Mouse (Mus musculus) cerebellum, postnatal 36 days (tissue): ENCODE measurements around the gene Cacna1c.
A peak's percentile ranks its signal among the peaks of the same experiment; 100 is the strongest.
"Not testable (repeated sequence)": the region's sequence is repeated elsewhere in the genome, so short reads cannot be mapped to it uniquely, and the experiment has no call there.

Experiments used
- DNase-seq, 2 experiments: peaks; one replicate each; pipeline ENCODE4 v3.0.0; 2021 to 2022; ENCODE audit warnings: mixed read lengths in 2 of 2

The Cacna1c gene

DNA sequence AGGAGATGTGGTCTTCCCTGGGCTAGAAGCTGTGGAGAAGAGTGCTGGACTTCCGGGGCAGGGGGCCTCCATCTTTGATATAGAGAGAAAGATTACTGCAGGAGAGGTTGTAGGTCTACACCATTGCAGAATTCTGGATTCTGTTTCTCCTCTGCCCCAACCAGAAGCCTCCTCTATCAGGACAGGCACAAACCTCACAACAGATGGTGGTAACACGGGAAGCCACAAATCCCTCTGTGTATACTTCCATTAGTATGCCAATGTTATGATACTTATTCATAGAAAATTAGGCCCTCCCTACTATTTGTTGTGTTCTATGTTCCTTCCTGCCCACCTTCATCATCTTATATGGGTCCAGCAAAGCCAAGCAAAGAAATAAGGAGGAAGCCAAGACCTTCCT is 552.7 kb downstream of the Cacna1c start:
- peak; percentile 28 to 44 for DNase-seq

DNA sequence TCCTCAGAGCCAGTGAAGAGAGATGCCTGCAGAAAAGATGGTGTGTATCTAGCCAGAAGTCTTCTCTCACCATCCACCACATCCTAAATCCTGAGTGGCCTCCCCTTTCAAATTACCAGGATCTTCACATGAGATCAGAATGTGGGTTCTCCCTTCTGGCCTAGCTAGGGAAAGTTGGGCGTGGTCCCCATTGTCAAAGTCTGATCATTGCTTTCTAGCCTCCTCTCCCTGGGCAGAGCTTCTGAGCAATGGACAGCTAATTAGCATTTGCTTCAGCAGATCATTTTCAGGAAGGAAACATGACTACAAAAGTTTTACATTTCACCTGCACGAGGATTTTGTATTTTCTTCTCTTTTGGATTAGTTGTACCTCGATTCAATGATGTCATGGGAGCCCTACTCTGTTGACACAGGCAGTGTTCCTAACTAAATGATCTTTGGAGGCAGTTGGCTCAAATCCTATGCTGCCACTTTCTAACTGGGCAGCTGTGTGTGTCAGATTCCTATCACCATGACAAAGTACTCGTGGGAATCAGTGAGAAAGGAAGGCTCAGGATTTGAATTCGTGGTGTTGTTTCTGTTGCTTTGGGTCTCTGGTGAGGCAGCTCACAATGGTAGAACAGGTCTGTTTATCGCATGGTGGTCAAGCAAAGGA is 554.4 kb downstream of the Cacna1c start:
- no peak for DNase-seq

DNA sequence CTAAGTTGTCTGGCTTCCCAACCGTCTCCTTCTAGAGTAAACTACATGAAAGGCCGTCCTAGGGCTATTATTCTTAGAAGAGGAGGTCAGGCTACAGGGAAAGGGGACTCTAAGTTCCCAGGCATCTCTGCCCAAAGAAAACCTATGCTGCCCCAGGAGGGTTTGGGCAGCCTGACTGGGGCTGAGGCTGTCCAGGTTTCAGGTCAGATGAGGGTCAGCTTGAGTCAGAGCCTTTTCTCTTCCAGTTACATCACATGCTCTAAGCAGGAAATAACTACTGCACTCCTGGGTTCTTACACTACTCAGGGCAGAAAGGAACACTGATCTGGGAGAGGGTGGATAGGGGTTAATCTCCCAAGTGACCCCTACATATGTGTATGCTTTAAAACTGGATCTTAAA is 556.4 kb downstream of the Cacna1c start:
- no peak for DNase-seq

DNA sequence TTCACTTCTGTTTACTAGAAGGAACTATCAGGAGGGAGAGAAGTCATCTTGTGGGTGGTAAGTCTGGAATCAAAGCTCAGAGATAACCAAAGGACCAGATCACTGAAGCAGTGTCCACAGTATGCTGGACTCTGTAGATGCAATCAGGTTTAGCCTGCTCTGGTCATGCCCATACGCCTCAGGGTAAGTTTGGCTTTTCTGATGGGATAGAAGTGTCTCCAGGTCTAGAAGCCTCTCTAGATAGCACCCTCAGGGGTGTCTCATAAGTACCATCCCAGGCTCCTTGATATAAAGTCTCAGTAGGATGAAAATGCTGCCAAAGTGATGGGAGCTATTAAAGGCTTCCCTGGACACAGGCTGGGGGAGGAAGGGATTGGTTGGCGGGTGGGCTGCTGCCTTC is 557.3 kb downstream of the Cacna1c start:
- DNase-seq, result no peak

DNA sequence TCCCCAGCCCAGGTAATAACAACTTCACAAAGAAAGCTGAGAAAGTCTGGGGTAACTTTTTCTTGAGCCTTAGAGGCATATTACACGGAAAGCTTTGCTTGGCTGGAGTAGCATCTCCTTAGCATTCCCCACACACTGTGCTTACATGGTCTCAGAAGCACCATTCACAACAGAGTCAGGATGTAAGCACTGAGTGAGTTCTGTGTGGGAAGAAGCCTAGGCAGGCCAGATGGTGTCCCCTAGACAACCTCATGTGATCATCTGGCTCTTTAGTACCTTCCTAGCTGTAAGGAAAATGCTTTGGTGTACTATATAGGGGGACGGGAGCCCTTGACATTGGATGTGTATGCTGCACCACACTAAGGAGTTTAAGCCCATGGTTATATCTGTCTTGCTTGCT is 563.7 kb downstream of the Cacna1c start:
- DNase-seq, result no peak

DNA sequence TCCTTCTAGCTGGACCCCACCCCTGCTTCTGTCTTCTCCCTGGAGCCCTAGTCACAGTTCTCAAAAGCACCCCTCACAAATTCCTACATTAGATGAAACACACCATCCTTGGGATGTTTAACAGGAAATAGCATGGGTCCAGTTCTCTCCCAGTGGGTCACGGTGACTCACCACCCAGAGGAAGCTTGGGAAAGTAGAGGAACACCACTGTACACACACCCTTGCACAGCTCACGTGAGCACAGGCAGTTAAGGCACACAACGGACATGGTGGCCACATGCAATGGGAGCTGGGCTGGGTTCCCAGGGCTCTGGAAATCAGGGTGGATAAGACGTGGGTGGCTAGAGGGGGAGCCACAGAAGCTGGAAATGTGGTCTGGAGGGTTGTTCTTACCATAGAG is 566.2 kb downstream of the Cacna1c start:
- no peak for DNase-seq

DNA sequence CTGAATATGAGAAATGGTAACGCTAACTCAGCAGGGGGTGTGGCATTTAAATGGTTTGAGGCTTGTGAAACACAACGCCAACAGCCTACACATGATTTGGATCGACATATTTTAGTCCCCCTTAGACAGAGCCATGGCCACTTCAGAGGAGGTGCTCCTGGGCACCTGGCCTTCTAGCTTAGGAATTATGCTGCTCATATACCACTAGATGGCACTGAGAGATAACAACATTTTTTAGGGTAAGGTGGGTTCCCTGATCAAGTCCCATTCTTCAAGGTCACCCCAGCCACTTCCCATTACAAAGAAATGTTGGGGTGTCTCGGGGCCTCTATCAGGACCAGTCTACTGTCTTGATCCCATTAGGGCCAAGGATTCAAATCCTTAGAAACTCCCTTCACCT is 570.0 kb downstream of the Cacna1c start:
- peak in 1 of 2 experiments; percentile 24 for DNase-seq

DNA sequence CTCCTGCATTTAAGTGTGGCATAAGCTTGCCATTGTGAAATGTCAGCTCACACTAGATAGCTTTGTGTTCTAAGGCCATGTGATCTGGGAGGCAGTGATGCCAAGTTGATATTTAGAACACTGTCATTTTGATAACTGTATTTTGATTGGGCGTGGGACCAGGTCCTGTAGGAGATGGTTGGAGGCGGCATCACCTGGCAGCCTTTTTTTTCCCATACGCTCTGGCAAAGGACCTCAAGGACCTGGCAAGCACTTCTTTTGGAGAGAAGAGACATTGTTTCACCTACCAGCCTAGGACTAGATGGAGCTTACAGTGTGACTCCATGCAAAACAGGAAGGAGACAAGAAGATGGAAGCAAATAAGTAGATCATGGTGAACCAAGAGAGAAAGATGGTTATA is 572.6 kb downstream of the Cacna1c start:
- peak; percentile 37 to 44 for DNase-seq

DNA sequence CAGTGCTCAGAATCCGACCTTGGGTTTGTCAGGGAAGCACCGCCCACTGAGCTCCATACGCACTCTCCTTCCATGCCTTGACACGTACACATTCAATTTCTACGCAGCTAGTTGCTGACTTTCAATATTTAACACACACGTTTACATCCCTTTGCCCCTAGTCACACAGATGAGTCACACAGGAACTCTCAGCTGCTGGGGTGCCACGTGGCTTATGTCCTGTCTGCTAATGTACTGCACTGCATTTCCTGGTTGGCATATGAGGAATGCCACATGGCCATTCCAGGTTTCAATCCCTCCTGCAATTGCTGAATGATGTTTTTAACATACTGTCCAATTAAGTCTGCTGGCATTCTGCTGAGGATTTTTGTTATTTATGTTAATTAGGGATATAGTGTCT is 574.4 kb downstream of the Cacna1c start:
- peak in 1 of 2 experiments; percentile 22 for DNase-seq

DNA sequence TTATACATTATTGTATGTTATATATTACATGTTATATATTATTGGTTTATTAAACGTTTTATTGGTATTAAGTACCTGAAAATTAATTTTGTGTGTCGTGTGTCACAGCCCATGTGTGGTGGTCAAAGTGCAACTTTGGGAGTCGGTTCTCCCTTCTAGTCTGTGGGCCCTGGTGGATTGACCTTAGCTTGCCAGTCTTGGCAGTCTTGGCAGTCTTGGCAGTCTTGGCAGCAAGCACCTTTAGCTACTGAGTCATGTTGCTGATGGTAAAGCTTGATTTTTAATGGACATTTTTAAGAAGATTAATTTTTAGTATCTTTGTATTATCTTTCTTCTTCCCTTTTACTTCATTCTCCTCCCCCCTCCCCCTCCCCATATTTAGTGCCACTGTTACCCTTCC is 574.8 kb downstream of the Cacna1c start:
- no peak for DNase-seq

DNA sequence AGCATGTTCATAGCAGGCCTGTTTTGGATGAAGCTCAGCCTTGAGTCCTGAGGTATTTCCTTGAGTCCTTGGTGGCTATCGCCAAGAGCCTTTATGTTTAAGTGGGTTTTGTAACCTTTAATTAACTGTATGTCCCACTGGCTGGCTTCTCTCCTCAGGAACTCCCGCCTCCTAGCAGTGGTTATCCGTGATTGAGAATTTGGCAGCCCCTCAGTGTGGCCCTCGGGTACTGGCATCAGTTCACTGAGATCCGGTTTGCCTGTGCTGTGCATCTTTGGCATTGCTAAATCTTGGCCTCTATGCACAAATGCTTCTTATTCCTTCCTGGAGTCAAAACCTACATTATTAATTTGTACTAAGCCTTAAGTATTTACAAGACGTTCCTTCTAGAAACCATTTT is 587.3 kb downstream of the Cacna1c start:
- DNase-seq, result no peak

DNA sequence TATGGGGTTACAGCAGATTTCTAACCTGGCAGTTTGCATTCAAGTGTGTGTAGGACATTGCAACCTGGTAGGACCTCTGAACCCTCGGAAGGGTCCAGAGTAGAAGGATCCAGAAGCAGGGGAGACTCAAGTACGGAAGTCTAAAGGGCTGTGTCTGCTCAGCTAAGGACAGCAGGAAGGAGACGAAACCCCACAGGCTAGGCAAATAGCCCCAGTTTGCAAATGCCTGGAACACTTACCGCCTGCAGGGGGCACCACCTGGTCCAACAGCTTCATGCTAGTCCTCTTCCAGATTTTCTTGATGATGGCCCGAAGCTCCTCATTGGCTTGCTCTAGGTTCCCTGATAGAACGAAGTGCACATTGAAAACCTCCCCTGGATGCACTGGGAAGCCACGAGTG is 590.2 kb downstream of the Cacna1c start:
- DNase-seq, result peak; percentile 41 to 52

DNA sequence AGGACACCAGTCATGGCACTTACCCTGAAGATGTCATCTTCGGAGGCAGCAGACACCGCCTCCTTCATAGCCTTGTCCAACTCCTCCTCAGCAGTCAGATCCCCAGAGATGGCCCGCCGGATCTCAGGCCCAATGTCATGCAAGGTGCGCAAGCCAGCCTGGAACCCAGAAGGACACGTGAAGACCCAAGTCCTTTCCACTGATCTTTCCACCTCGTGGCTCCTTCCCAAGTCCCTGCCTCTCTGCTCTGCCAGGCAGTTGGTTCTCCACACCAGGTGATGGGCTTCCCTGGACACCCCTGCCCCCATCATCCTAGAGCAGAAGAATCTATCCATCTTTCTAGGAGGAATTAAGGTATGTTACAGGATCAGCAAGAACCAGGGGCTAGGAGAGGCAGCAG is 592.4 kb downstream of the Cacna1c start:
- no peak for DNase-seq

DNA sequence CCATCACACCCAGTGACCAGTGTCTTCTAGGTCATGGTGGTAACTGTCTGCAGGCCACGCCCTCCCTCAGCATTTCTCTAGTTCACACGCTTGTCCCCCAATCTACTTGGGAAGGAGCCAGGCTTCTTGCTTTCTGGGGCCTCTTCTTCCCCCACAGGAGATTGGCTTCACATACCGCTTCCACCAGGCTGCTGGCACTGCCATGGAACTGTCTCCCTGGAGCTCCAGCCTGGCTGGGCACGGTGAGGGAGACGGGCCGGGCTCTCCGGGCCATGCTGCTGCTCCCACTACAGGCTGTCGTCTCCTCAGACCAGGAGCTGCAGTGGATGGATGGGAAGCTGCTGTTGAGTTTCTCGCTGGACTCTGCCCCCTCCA is 600.5 kb downstream of the Cacna1c start:
- peak; percentile 27 to 33 for DNase-seq

DNA sequence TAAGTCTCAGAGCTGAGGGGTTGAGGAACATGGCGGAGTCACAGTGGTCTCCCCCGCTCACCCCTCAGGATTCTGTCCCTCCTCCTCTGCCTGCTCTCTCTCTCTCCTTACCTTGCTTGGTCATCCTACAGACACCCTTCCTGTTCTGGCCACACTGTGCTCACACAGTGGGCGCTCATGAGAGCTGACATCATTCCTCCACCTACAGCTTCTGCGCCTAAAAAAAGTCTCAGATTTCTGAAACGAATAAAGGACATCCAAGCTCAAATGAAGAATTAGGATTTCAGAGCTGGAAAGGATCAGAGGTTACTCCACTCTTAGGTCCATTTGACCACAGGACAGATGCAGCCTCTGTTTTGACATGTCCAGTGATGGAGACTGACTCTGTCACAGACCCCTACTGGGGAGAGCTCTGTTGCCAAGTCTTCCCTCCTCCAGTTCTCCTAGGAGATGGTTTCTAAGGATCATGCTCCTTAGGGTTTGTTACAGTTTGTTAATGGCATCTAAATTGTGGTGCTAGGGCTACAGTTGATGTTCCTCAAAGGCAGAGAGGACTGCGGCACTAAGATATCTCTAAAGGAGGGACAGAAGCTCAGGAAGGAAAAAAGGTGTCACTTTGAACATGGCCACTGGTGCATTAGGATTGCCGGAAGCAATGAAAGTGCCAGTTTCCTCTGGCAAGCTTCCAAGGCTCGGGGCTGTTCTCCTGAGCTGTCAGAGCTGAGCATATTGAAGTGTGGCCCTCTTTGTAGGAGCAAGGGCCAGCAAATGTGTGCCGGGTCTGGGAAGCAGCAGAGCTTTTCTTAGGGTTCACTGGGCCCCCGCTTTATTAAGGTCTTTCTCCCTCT is 601.2 kb downstream of the Cacna1c start:
- peak; percentile 43 to 51 for DNase-seq

DNA sequence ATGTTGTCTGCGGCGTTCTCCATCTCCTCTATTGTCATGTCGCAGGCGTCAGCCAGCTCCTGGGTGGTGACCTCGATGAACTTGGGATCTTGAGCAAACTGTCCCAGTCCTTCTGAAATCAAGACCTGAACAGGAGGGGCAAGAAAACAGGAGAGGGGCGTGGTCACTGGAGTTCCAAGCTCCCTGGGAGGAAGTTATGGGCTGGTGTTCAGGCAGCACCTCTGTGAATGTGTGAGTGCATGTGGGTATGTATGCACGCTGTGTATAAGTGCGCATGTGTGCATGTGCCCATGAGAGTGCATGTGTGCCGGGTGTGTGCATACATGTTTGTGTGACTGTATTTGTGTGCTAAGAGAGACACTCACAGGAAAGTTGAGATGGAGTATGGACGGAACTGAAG is 602.1 kb downstream of the Cacna1c start:
- DNase-seq, result no peak

DNA sequence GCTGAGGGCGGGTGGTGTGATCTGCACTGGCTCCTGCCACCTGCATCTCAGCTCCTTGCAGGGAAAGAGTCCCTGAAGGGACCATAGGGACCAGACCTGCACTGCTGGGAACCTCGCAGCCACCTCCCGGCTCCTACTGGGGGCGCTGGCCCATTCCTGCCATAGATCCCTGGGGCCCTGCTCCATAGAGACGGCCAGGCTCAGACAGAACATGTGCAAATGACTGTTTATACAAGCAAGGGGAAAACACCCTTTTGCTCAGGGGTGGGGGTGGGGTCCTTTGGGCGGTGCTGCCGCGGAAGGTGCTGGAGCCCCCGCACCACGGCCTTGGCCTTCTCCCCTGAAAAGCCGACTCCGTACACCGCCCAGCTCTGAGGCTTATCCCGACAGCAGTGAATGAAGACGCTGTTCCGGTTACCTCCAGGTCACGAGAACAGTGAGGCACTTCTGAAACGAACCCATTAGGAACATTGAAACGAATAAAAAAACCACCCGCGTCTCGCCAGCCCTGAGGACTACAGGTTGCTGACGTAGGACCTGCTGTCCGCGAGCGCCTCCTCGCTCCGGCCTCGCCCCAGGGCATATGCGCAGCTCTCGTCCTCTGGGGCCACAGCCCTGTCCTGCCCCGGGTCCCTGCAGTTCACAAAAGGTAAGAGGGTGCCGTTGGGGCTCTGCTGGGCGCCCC is 602.7 kb downstream of the Cacna1c start:
- no peak for DNase-seq

DNA sequence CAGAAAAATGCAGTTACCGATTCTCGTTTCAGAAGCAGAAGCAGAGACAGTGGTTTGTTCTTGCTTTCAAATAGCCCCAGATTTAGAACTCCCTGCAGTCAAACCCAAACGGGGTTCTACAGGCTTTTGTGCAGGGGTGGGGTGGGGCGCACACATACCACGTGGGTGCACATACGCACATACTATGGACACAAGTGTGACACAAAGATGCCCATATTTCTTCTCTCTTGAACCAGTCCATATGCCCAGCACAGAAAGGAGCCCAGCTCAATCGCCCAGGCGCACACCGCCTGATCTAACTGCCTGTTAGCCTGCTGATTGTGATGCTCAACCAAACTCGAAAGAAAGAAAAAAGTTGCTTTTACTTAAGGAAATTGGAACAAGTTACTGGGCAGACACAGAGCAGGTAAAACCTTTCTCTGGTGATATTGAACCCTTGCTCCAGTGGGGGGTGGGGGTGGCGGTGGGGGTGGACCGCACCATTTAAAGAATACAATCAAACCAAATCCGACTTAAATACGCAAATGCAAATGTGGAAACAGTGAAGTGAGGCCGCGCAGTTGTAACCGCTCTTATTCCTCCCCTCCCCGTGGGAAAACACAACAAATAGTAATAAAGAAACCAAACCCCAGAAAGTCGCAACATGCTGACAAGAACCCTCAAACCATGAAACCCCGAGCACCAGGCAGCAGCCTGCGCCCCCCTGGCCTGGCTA is 603.4 kb downstream of the Cacna1c start:
- no peak for DNase-seq

DNA sequence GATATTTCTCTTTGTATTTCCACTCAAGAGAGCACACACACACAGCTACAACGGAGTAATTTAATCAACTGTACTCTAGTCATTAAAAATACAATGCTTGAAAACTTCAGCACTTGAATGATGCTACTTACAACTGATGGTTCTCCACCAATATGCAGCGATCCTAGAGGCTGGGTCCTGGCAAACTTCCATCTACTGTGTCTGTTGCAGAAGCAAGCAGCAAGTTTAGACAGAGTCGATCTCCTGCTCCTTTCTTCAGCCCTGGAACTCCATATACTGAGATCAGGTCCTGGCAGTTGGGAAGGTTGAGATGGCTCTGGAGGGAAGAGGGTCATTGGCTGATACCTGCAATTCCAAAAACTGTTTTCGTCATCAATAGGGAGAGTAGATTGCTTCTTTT is 617.5 kb downstream of the Cacna1c start:
- not testable (repeated sequence) for DNase-seq

DNA sequence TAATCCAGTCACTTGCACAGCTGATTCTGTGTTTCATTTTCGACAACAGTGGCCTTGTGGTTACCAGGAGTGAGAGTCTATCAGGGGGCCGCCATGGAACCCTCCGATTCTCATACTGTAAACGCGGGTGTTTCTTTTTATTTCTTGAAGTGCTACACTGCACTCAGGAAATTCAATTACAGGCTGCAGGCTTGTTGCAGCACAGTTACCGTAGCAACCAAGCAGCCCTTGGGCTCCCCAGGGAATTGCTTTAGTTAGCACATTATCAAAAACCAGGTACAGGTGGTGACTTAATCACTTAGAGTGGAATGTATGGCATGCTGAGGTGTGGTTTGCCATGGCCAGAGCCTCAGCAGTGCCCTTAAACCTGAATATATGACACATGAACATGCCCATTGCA is 621.9 kb downstream of the Cacna1c start:
- DNase-seq, result no peak

DNA sequence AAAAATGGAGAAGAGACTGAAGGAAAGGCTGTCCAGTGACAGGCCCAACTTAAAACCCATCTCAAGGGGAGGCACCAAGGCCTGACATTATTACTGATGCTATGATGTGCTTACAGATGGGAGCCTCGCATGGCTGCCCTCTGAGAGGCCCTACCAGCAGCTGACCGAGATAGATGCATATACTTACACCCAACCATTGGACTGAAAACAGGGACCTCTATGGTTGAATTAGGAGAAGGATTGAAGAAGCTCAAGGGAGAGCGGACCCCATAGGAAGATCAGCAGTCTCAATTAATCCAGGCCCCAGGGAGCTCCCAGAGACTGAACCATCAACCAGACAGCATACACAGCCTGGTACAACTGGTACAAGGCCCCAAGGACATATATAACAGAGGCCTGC is 628.4 kb downstream of the Cacna1c start:
- DNase-seq, result no peak

DNA sequence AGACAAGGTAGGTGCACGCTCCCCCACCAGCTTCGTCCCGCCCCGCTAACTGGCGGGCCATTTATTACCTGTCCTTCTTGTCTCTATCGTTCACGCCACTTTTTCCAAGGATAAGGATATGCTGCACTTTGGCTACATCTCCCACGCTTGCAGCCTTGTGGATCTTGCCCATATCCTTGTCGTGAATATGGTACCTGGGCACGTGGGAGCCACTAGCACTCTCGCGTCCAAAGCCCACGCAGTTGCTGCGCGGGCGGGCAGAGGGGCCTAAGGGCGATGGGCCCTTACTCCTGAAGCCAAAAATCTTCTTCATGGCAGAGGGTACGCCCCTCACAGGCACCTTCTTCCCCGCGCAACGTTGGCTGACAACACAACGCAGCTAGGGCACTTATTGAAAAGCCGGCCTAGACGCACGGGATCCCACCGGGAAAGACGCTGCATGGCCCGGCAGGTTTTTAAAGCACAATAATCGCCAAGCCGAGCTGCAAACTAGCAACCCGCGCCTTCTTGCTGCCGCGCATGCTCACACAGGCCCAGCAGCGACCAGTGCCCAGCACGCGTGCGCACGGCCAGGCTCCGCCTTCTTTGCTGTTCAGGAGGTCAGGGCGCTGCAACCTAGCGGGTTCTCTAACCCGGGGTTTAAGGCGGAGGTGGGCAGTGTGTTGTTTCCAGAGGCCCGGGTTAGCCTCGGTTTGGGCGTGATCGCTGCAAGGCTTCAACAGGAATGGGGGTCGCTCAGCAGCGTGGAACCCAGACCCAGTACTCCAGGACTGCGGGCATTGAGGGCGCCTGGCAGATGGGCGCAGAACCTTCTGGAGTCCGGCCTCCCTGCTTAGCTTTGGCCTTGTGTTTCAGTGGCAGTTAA is 634.2 kb downstream of the Cacna1c start, which contains the start of gene Ankrd26:
Gene Ankrd26 (minus strand): TSS at position 482 of the 865 bp plus-strand sequence.
- DNase-seq, result peak; percentile 95 to 96
